Mouse (Mus musculus): ENCODE results near the gene Ap1ar. TPM values are rescaled to one million over a fixed set of nuclear protein-coding genes. Genes with fewer than 3 reads are reported as not detected.
"Not testable (repeated sequence)": the region's sequence is repeated elsewhere in the genome, so short reads cannot be mapped to it uniquely, and the experiment has no call there.

Ap1ar gene
- polyA plus RNA-seq, 1 experiment from 2014 or later, result 99.6 TPM

DNA sequence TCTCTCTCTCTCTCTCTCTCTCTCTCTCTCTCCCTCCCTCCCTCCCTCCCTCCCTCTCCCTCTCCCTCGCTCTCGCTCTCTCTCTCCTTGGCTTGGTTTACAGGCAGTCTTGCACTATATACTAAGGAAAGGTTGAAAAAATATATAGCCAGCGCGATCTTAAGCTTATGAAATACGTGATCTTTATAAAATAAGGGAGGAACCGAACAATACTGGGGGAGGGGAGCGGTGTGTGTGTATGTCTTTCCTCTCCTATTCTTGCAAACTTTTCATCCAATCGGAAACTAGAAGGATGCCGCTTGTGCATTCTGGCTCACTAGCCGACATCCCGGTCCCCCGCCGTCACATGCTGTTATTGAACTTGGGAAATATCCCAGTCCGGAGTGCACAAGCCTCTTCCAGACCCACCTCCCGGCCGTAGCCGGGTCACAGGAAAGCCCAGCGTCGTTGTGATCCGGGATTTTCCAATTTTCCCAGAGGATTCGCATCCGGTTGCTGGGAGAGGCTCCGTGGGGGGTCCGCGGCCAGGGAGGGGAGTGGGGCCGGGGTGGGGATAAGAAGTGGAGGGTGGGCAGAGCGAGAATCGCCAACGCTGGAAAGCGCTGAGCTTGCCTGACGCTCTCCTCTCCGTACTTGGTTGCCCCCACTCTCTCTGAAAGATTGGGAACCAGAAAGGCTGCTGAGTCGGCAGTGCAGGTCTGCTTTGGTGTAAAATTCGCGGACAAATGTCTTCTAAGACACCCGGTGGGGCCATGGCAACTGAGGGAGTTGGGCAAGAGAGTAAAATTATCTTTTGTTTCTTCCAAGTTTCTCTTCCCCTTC, 46.9 kb downstream of the Ap1ar start:
- Histone ChIP-seq H3K9ac (ENCODE audit: low read depth, low read length) (peak overlapping the region; percentile 79), H3K27me3 (replicated peaks; ENCODE audit: control insufficient read depth, insufficient read depth, low read length) (no peaks in the 10 kb centered on the region), H3K27ac (ENCODE audit: low read depth, low read length) (peak overlapping the region; percentile 95), H3K4me3 (ENCODE audit: low read depth, low read length) (peak overlapping the region; percentile 76), H3K9me3 (ENCODE audit: control insufficient read depth) (no peaks in the 10 kb centered on the region), H3K36me3 (ENCODE audit: control insufficient read depth, insufficient read depth) (peaks cover 5% of the 10 kb centered on the region; the same call in 1 of the 2 replicates), H3K4me1 (replicated peaks; ENCODE audit: control insufficient read depth, insufficient read depth, low read length) (0 out of 2 replicates have a peak, but pooled peaks cover 2% of the 10 kb centered on the region), H3K4me2 (replicated peaks; ENCODE audit: low read depth) (peak overlapping the region; percentile 94)
- ATAC-seq, result peak; percentile 39; the same call in 1 of the 2 replicates
- under 1% methylated on average over 36 of the region's 36 CpGs for WGBS
- no peak for TF ChIP-seq CTCF (IDR thresholded peaks at IDR 0.05; ENCODE audit: low read depth)

GRCm38 (mm10) chr3:127789500-127790191, 47.7 kb downstream of the Ap1ar start, which contains the start of gene Tifa:
Tifa (plus strand) TSS chr3:127789805.
- 0 out of 2 replicates have a peak, but pooled peaks cover 2% of the 10 kb centered on the region for H3K4me1 ChIP-seq (replicated peaks; ENCODE audit: control insufficient read depth, insufficient read depth, low read length)
- H3K4me2 ChIP-seq (replicated peaks; ENCODE audit: low read depth), result peak within 1 kb of the TSS; percentile 94
- peaks cover under 1% of the 10 kb centered on the region; the same call in 1 of the 2 replicates for H3K36me3 ChIP-seq (ENCODE audit: control insufficient read depth, insufficient read depth)
- peak within 1 kb of the TSS; percentile 95 for H3K27ac ChIP-seq (ENCODE audit: low read depth, low read length)
- WGBS, result under 1% methylated on average over 44 of the region's 44 CpGs
- H3K4me3 ChIP-seq (ENCODE audit: low read depth, low read length), result peak within 1 kb of the TSS; percentile 76
- peak within 1 kb of the TSS; percentile 79 for H3K9ac ChIP-seq (ENCODE audit: low read depth, low read length)
- ATAC-seq, result peak; percentile 58
- peak; percentile 35; the same call in 1 of the 2 replicates for TF ChIP-seq CTCF (IDR thresholded peaks at IDR 0.05; ENCODE audit: low read depth)
- H3K27me3 ChIP-seq (replicated peaks; ENCODE audit: control insufficient read depth, insufficient read depth, low read length), result no peaks in the 10 kb centered on the region
- H3K9me3 ChIP-seq (ENCODE audit: control insufficient read depth), result no peaks in the 10 kb centered on the region

- Histone ChIP-seq H3K4me2 (replicated peaks; ENCODE audit: low read depth) (peak overlapping the region; percentile 94), H3K27me3 (replicated peaks; ENCODE audit: control insufficient read depth, insufficient read depth, low read length) (no peaks in the 10 kb centered on the region), H3K36me3 (ENCODE audit: control insufficient read depth, insufficient read depth) (no peaks in the 10 kb centered on the region; the same call in 1 of the 2 replicates), H3K9ac (ENCODE audit: low read depth, low read length) (peak overlapping the region; percentile 79), H3K27ac (ENCODE audit: low read depth, low read length) (peak overlapping the region; percentile 95), H3K4me1 (replicated peaks; ENCODE audit: control insufficient read depth, insufficient read depth, low read length) (0 out of 2 replicates have a peak, but pooled peaks cover 2% of the 10 kb centered on the region), H3K4me3 (ENCODE audit: low read depth, low read length) (peak overlapping the region; percentile 76), H3K9me3 (ENCODE audit: control insufficient read depth) (no peaks in the 10 kb centered on the region)
- ATAC-seq, result peak; percentile 21
- WGBS, result 15% methylated on average over 8 of the region's 8 CpGs
- TF ChIP-seq CTCF (IDR thresholded peaks at IDR 0.05; ENCODE audit: low read depth), result no peak
These were observed 48.4 kb downstream of the Ap1ar start for GRCm38 (mm10) chr3:127788919-127789318.

DNA sequence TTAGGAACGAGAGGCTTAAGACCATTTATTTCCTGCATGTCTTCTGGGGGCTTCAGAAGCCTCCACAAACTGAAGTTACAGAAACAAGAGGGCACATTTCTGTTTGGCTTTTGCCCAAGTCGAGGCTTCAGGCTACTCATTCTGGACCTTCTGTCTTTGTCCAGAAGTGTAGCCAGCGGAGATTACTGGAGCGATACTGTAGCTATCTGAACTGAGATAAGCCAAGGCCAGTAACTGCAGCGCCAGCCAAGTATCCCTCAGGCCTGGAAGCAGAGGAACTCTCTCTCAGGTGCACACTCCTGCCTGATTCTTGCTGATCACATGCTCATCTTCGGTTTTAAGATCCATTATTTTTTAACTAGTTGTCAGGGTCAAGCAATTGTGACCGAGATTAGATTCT, 49.3 kb downstream of the Ap1ar start:
- Histone ChIP-seq H3K9me3 (ENCODE audit: control insufficient read depth) (no peaks in the 10 kb centered on the region), H3K27me3 (replicated peaks; ENCODE audit: control insufficient read depth, insufficient read depth, low read length) (no peaks in the 10 kb centered on the region), H3K27ac (ENCODE audit: low read depth, low read length) (peak overlapping the region; percentile 28; the same call in 1 of the 2 replicates), H3K4me3 (ENCODE audit: low read depth, low read length) (no peak overlapping the region), H3K4me1 (replicated peaks; ENCODE audit: control insufficient read depth, insufficient read depth, low read length) (0 out of 2 replicates have a peak, but pooled peaks cover 2% of the 10 kb centered on the region), H3K9ac (ENCODE audit: low read depth, low read length) (no peak overlapping the region), H3K4me2 (replicated peaks; ENCODE audit: low read depth) (peak overlapping the region; percentile 94), H3K36me3 (ENCODE audit: control insufficient read depth, insufficient read depth) (no peaks in the 10 kb centered on the region; the same call in 1 of the 2 replicates)
- WGBS, result 38% methylated on average over 7 of the region's 7 CpGs
- ATAC-seq, result no peak
- no peak for TF ChIP-seq CTCF (IDR thresholded peaks at IDR 0.05; ENCODE audit: low read depth)

- Histone ChIP-seq H3K9me3 (ENCODE audit: control insufficient read depth) (no peaks in the 10 kb centered on the region), H3K27ac (ENCODE audit: low read depth, low read length) (no peak overlapping the region), H3K36me3 (ENCODE audit: control insufficient read depth, insufficient read depth) (no peaks in the 10 kb centered on the region), H3K27me3 (replicated peaks; ENCODE audit: control insufficient read depth, insufficient read depth, low read length) (no peaks in the 10 kb centered on the region), H3K9ac (ENCODE audit: low read depth, low read length) (no peak overlapping the region), H3K4me1 (replicated peaks; ENCODE audit: control insufficient read depth, insufficient read depth, low read length) (0 out of 2 replicates have a peak, but pooled peaks cover under 1% of the 10 kb centered on the region), H3K4me2 (replicated peaks; ENCODE audit: low read depth) (no peak overlapping the region), H3K4me3 (ENCODE audit: low read depth, low read length) (no peak overlapping the region)
- TF ChIP-seq CTCF (IDR thresholded peaks at IDR 0.05; ENCODE audit: low read depth), result no peak
- no peak for ATAC-seq
These were observed 50.3 kb downstream of the Ap1ar start for GRCm38 (mm10) chr3:127787032-127787431.

- not testable (repeated sequence) for H3K27ac ChIP-seq (ENCODE audit: low read depth, low read length); H3K36me3 ChIP-seq (ENCODE audit: control insufficient read depth, insufficient read depth); H3K27me3 ChIP-seq (replicated peaks; ENCODE audit: control insufficient read depth, insufficient read depth, low read length); H3K4me3 ChIP-seq (ENCODE audit: low read depth, low read length); ATAC-seq; H3K9ac ChIP-seq (ENCODE audit: low read depth, low read length); H3K4me2 ChIP-seq (replicated peaks; ENCODE audit: low read depth); H3K9me3 ChIP-seq (ENCODE audit: control insufficient read depth); H3K4me1 ChIP-seq (replicated peaks; ENCODE audit: control insufficient read depth, insufficient read depth, low read length)
- 89% methylated on average over 8 of the region's 8 CpGs for WGBS
These were observed 53.6 kb downstream of the Ap1ar start for GRCm38 (mm10) chr3:127783680-127784079.

Measured in intestine, postnatal 0 days (tissue).